Mouse (Mus musculus) neutrophil, adult 5-6 weeks (primary cell): ENCODE data around the gene Tsc22d1. TPM values are rescaled to one million over a fixed set of nuclear protein-coding genes. Genes with fewer than 3 reads are reported as not detected.

Experiments
- ATAC-seq: fragments of 151-379, 151-347 bp; 2 replicates; pipeline ENCODE4 v1.8.0; 2017; ENCODE audit warnings: mild to moderate bottlenecking, moderate TSS enrichment; ENCODE audit not compliant: insufficient number of reproducible peaks, poor library complexity, low FRiP score, severe bottlenecking; ENCODE audit errors: extremely low read depth
- total RNA-seq: library from RNA; stranded (forward); fragments of 200-1000 nt; gene quantifications from 2 replicates; pipeline ENCODE4 v1.2.3, GENCODE M21; 2017

Gene Tsc22d1
- total RNA-seq, 1 experiment from 2014 or later: 121 TPM

DNA sequence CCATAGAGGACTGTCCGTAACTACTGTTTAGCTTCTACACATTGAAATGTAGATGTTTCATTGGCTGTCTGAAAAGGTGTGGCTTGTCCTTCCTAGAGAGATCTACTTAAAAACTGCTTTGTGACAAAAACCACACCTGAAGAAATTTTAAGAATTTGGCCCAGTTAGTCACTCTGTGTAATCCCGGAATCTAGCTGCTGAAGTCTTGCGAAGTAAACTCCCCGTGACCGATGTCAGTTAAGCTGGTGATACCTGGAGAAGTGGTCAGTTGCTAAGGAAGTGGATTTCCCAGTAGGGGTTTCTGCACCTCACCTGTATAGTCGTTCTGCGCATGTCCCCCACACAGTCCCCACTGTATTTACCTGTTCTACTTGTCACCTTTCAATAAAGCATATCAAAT lies 92.6 kb downstream of the Tsc22d1 start:
- no peak for ATAC-seq

DNA sequence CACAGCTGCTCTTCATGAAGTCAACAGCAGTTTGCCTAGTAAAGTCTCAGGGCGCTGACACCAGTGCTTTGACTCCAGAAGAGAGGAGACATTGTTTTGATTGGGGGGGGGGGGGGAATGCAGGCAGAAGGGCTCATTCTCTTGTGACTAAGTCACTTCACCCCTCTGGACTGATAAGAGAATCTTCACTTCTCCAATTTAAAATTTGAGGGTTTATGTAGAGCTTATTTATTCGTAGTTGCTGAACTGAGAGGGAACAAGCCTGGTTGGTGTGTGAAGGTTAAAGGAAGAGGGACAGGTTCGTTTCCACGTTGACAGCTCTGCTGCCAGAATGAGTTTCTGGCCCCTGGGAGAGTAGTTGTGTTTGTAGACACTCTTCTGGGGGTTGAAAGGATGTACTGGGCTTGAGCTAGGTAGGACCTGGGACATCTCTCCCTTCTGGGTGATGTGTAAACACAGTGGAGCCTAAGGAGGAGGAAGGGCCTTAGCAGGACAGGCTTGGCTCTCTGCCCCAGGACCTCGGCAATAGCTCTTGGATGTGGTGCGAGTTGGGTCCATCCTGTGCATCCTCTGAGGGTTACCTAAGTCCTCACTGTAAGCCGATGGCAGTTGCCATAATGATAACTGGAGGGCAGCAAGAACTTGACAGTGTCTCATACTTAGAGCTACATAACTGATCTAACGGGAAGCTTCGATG lies 93.2 kb downstream of the Tsc22d1 start:
- ATAC-seq: no peak

DNA sequence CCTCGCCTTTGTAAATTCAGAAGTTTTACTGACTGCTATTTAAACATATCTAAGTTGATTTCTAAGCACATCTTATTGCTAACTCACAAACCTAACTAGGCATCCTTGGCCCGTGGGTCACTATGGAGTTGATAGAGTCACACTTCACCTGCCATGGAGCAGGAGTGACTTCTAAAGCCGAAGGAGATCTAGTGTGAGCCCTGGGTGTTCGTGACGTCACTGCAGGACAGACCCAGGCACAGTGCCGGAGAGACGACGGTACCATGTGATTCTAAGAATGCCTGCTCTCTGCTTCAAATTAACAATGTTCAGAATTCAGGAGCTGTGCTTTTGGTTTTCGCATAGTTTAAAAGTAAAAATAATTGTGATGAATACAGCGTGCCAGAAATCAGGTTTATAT lies 93.9 kb downstream of the Tsc22d1 start:
- no peak for ATAC-seq

DNA sequence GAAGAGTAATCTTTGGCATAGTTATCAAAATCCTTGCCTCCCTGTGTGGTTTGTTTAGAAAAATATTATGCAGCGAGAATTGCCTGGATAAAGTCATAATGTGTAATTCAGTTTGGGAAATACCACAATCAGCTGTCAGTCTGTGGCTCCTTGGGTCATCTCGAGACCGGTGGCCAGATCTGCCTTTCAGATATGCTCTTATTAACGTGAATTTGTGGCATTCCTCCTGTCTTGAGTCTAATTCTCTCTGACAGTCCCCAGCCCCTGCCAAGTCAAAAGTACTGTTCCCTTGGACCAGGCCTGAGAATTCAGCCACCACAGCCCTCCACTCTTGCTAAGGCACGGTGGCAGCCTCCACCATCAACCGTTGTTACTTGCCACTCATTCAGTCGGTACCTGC lies 97.2 kb downstream of the Tsc22d1 start:
- ATAC-seq: no peak

DNA sequence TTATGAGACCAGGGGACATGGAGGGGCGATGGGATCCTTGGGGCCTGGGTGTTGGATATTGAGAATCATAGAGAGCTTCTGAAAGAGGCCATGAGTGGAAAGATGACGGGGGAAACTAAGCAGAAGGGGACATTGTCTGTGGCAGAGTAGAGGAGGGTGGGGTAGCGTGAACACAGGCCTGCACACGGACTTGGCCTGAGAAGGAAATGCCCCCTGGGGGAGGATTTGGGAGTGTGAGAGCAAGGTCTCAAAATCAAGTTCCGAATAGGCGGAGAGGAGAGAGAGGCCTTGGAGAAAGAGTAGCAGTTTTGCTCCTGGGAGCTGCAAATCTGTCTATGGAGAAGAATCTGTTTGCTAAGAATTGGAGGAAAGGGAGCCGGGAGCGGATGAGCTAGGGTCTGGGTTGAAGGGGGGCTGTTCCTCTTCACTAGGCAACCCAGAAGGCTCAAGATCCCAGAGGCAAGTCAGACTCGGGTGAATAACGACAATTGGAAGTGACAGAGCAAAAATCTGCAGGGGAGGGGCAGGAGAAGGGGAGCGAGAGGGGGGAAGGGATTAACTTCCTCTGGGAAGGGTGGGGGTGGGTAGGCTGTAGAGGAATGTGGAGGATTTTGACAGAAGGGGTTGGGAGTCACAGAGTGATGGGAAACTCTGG lies 98.8 kb downstream of the Tsc22d1 start:
- no peak for ATAC-seq

DNA sequence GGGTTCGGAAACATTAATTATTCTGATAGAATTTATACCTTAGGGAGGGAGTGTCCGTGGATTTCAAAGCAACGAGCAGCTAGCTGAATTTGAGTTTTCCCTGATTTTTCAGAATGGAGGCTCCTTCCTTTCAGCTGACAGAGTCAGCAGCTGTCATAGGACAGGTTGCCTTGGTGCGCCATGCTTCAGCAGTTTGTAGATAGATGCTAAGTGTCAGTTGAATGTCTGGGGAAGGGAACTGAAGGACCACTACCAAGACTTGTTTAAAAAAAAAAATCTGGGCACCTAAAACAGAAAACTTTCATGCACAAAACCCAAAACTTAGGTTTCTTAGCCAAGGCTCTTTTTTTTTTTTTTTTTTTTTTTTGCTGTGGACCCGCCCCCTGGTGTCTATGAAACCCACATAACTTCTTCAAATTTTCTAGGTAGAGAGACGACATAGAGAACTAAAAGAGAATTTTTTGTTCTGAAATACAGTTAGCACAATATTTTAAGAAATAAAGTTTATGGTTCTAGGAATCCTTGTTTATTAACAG lies 99.4 kb downstream of the Tsc22d1 start:
- ATAC-seq: no peak

DNA sequence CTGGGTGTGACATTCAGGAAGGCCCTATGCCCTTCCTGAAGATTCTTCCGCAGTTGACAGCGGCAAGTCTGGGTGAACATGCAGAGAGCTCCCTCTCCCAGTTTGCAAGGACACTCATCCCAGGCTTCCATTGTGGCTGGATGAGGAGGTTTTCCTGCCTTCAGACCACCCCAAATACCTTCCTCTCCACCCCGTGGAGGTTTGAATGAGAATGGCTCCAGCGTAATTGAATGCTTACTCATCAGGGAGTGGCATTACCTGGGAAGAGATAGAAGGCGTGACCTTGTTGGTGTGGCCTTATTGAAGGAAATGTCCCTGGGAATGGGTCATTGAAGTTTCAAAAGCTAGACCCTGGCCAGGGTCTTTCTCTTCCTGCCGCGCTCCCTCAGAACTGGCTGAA lies 100.9 kb downstream of the Tsc22d1 start:
- ATAC-seq: no peak

DNA sequence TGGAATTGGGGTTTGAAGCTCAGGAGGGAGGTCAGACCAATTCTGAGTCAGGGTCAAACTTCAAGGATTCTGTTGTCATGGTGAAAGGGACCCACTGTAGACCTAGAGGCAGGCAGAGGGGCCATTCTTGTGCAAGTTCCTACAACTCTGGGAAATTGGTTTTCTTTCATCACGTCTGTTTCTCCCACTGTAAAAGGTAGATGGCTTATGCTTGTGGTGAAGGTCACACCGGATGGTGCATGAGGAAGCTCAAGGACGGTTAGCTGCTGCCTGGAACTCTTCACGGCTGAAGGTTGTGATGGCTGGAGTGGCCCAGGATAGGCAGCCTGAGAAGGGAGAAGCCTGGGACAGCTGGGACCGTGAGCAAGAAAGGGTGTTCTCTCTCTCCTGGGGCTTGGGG lies 103.5 kb downstream of the Tsc22d1 start:
- ATAC-seq: no peak

DNA sequence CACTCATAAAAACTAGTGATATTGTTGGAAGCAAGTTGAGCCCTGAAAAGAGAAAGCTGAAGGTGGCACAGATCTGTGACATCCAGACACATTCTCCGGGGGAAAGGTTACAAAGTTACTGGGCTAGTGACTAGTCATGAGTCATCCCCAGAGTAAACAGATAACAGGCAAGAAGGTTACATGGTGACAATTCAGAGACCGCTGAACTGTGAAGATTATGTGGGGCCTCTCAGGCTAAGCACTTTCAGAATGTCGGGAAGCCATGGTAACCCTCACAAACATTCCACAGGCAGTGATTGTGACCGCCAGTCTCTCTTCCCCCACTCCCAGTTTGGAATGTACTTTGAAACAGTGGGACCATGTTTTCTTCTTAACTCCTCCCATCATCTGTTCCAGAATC lies 105.8 kb downstream of the Tsc22d1 start:
- ATAC-seq: no peak

DNA sequence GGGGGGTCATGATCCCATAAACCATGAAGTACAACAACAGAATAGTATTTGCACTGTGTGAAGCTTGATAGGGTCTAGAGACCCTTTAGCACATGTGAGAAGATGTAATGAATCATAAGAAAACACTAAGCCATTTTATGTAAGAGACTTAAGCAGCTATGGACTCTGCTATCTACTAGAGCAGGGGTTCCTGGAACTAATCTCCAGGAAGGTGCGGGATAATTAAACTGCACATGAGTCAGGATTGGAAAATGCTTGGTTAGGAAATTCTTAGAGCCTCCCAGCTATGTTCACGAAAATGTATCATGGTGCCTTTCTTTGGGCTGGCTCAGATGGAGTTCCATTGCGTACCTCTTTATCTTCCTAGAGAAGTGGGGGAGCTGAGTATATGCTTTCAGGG lies 106.5 kb downstream of the Tsc22d1 start:
- ATAC-seq: no peak

DNA sequence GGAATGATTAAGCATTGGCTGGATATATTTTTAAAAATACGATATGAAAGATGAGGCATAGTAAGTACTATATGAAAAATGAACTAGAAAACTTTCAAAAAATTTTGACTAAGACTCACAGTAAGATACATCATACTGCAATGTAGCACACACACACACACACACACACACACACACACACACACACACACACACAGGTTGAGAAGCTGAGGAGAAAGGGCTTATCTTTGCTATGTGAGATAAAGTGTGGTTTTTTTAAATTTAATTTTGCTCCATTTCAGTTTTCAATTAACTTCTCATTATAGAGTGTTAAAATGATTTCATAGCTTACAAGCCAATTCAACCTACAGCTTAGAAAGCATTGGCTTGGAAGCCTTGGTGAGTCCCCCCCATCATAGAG lies 108.6 kb downstream of the Tsc22d1 start:
- ATAC-seq: no peak

DNA sequence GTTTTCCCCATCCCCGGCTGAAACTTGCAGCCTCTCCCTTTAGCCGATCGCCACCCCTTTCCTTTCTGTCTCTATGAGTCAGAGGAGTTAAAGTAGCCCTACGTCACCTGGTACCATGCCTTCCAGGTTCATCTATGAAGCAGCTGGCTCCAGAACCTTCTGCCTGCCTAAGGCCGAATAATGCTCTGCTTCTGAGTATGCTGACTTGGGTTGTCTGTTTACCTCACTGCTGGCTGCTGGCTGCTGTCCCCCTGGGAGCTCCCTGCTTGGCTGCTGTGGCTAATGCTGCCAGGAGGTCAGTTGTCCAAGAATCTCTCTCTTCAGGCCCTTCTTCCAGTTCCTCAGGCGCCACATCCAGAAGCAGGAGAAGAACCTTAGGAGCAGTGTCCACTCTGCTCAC lies 111.7 kb downstream of the Tsc22d1 start:
- no peak for ATAC-seq

DNA sequence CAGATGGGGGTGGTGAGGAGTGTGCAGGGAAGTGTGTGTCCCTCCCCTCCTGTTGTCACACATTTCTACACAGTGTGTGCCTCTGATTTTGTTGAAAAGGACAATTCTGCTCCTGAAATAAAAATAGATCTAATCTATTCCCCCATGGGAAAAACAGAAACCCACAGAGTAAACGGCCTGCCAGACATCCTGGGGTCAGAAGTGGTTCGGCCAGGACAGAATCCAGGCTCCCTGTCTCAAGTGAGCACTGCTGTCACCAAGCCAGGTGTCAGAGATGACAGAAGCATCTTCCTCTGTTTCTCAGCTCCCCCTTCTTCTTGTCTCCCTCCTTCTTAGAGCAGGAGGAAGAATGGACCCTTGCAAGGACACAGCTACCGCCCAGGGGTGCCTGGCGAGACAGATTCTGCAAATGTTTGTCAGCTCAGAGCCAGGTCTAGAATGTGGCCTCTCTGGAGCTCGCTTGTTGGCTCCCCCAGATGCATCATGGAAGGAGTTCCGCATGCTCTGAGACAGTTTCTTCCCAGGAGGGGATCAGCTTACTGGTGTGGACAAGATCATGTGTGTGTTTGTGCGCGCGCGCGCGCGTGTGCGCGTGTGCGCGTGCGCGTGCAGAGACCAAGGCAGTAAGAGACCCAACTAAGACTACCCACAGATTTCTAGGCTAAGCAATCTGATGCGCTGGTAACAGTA lies 112.4 kb downstream of the Tsc22d1 start:
- ATAC-seq: no peak

DNA sequence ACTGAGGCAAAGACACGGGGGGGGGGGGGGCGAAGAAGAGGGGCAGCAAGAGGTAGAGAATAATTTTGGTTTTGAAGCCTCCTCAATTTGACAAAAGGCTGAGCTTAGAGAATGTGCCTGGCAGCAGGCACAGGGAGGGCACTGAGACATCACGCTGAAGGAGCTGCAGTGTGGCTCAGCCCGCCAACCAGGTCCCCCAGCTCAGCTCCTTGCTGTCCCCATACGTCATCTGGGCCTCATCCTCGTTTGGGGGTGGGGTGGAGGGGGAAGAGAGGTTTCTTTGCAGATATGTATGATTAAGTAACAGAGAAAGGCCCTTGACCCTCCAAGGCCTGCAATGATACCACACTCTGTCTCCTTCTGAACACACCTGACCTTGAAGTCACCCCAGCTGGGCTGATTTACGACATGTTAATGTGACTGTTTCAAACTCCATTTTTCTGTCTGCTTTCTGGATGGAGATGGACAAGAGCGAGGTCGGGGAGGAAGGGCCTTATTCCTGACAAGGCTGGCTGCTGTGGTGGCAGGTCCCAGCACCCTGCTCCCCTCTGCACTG lies 113.1 kb downstream of the Tsc22d1 start:
- ATAC-seq: no peak

DNA sequence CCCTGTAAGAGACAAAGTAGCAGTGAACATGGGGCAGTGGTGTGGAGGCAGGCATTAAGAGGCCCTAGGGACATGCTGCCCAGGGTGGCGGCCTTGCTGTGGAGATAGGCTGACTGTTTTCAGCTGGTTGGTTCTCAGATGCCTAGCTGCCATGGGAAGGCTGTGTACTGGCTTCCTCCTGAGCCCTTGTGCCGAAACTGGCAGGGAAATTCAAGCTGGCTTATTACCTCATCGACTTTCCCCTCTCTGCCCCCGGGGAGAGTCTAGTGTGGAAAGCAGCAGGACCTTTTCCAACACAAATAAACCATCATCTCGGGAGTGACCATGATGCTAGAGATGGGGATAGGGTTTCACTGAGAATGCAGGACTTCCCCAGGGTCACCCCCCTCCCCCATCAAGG lies 113.9 kb downstream of the Tsc22d1 start:
- no peak for ATAC-seq

DNA sequence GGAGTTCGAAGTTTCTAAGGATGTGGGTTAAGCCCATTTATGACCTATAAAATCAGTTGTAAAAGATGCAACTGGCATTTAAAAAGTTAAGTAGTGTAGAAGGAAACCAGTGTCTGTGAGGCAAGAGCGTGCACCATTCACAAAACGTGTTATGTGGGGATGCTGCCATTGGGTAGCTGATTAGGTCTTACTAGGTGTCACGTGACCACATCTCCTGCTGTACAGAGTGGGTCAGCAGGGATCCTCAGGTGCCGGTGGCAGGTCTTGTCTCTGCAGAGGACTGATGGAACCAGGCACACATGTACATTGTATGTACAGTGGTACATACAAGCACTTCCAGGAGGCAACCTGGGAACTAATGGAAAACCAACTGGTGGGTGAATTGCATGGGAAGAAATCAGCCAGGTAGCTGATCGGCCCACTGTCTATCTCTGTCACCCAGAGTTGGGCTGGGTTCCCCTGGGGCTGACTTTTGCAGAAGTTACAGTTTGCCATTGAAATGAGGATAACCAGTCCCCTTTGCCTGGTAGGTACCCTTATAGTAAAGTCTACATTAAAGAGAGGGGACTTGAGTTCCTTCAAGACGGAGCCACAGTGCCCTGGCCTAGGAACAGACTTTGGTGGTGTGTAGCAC lies 116.4 kb downstream of the Tsc22d1 start:
- no peak for ATAC-seq

DNA sequence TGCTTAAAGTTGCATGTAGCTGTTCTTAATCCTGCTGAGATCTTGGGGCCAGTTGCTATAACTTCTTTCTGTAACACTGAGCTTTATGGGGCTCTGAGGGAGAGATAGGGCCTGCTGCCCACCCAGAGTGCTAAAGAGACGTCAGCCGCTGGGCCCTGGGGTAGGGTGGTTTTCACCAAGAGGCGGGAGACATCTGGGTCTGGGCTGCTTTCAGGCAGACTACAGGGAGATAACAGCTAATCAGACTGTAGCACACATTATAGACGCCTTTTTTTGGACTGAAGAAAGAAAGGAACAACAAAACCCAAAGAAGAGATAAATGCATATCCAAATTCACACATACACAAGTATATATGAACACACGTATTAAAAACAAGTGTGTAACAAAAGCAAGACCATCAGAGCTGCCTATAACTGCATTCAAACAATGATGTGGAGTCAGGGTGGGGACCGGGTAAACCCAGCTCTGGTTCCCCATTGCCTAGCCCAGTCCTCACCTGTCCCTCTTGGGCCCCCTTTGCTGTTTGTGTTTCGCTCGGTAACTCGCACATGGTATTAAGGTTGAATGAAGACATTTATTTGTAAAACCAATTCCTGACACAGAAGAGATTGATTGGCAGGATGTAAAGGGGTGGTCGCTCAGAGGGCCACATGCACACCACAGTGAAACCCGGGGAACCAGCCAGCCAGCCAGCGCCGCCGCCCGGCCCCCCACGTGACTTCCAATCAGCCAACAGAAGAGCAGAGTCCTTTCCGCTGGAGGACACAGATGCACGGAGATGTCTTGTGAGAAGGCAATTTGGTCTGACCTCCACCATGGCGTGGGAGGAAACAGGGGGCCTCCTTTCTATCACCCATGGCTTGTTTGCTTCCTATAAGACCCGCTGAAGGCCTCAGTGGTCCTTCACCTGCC lies 117.8 kb downstream of the Tsc22d1 start:
- ATAC-seq: no peak

DNA sequence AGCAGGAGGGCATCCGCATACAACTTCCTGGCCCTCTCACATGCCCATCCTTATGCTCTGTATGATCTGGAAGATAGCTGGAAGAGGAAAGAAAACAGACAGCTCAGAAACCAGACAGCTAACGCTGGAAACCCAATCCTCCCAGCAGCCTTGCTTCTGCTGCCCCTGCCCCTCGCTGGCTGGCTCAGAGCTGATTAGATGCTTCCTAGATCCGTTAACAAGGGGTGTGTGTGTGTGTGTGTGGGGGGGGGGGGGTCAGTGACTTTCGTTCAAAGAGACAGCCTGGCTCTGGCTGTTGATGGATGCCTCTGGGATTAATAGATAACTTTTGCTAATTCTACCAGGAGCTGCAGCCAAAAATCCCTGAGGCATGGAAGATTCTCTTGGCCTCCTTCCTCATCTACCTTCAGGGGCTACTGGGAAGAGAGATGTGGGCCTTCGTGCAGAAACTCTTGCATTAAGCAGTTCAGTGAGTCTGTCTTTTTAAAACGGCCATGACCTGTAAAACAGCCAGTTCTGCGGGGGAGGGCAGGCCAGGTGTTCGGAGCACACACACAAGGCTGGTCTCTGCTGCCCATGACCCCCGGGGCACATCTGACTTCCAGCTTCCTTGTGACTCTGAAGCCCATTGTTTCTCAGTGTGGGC lies 118.5 kb downstream of the Tsc22d1 start:
- no peak for ATAC-seq
